Mouse (Mus musculus) mouse trophoblast stem cell (cell line): Measurements from ENCODE around the gene Nampt.

ENCODE experiments used
- in situ Hi-C, 2 experiments: fragments of 300-500 bp; cut with MseI, MboI; formaldehyde crosslinking; loops; 2 replicates in 1 of 2; 3 replicates in 1 of 2; pipeline ENCODE4 v1.15.1; 2025

Nampt gene

GRCm38 (mm10) chr12:32897199-32898120 is 78.1 kb downstream of the Nampt start:
- in situ Hi-C loops = loop anchor here (5.0 kb wide), 1 partner anchor 260 kb away; no protein-coding TSS in a partner anchor

- in situ Hi-C loops = no loop called here
Observed at GRCm38 (mm10) chr12:32901005-32901404, 81.7 kb downstream of the Nampt start.
